Mouse (Mus musculus): ENCODE measurements around the gene Gm5538. TPM values are rescaled to one million over a fixed set of nuclear protein-coding genes. Genes with fewer than 3 reads are reported as not detected.

Gene Gm5538
- not detected in 2 replicates for polyA plus RNA-seq (2014; fragmentation: Nextera tagmentation; extraction: Ambion mirVana)

GRCm38 (mm10) chr3:59729490-59729889 is at the start of gene Gm5538:
TSS of gene Gm5538 (plus strand) at chr3:59729790.
- Histone ChIP-seq H3K36me3 (ENCODE audit: control insufficient read depth, insufficient read depth, low read length) (no peaks in the 10 kb centered on the region), H3K9me3 (ENCODE audit: control insufficient read depth, low read length) (no peaks in the 10 kb centered on the region), H3K4me3 (ENCODE audit: low read length) (no peak within 1 kb of the TSS), H3K27ac (ENCODE audit: low read depth, low read length) (no peak within 1 kb of the TSS), H3K27me3 (ENCODE audit: control insufficient read depth, insufficient read depth, low read length) (no peaks in the 10 kb centered on the region), H3K4me2 (replicated peaks; ENCODE audit: low read depth, low read length) (no peak within 1 kb of the TSS), H3K4me1 (ENCODE audit: control insufficient read depth, insufficient read depth, low read length) (no peaks in the 10 kb centered on the region), H3K9ac (ENCODE audit: low read depth, low read length) (no peak within 1 kb of the TSS)
- whole genome bisulfite sequencing: 98% methylated on average over 2 of the region's 2 CpGs
- no peak for ATAC-seq (ENCODE audit: low FRiP score, low TSS enrichment)

GRCm38 (mm10) chr3:59697391-59697790 is 32.2 kb upstream of the Gm5538 start:
- no peak overlapping the region for H3K4me3 ChIP-seq (ENCODE audit: low read length)
- H3K4me1 ChIP-seq (ENCODE audit: control insufficient read depth, insufficient read depth, low read length): no peaks in the 10 kb centered on the region
- ATAC-seq (ENCODE audit: low FRiP score, low TSS enrichment): no peak
- no peaks in the 10 kb centered on the region for H3K27me3 ChIP-seq (ENCODE audit: control insufficient read depth, insufficient read depth, low read length)
- H3K27ac ChIP-seq (ENCODE audit: low read depth, low read length): no peak overlapping the region
- no peak overlapping the region for H3K9ac ChIP-seq (ENCODE audit: low read depth, low read length)
- H3K36me3 ChIP-seq (ENCODE audit: control insufficient read depth, insufficient read depth, low read length): no peaks in the 10 kb centered on the region
- no peaks in the 10 kb centered on the region for H3K9me3 ChIP-seq (ENCODE audit: control insufficient read depth, low read length)
- no peak overlapping the region for H3K4me2 ChIP-seq (replicated peaks; ENCODE audit: low read depth, low read length)
- whole genome bisulfite sequencing: 89% methylated on average over 3 of the region's 3 CpGs

DNA sequence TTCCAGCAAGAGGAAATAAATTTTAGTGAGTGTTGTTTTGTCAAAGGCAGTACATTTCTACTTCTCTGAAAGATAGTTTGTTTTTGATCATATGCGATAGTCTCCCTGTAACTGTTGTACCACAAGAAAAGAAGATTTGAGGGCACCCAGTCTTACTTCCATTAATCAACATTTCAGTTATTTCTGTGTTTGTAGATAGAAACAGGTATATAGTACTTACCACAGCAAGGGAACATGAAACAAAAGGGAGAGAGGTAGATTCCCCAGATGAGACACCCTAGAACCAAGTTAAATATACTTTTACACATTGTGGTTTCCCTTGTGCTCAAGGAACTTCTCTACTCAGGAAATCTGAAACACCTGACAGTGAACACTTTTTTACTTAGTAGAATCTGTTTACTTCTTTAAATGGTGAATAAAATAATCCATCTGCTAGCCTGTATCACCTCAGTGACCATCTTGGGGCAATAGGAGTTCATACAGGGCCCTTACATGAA is 26.9 kb upstream of the Gm5538 start:
- no peaks in the 10 kb centered on the region for H3K9me3 ChIP-seq (ENCODE audit: control insufficient read depth, low read length)
- no peak overlapping the region for H3K4me3 ChIP-seq (ENCODE audit: low read length)
- no peak for ATAC-seq (ENCODE audit: low FRiP score, low TSS enrichment)
- 97% methylated on average over 1 of the region's 1 CpGs for WGBS
- H3K4me1 ChIP-seq (ENCODE audit: control insufficient read depth, insufficient read depth, low read length): no peaks in the 10 kb centered on the region
- no peak overlapping the region for H3K9ac ChIP-seq (ENCODE audit: low read depth, low read length)
- H3K27me3 ChIP-seq (ENCODE audit: control insufficient read depth, insufficient read depth, low read length): no peaks in the 10 kb centered on the region
- no peaks in the 10 kb centered on the region for H3K36me3 ChIP-seq (ENCODE audit: control insufficient read depth, insufficient read depth, low read length)
- no peak overlapping the region for H3K4me2 ChIP-seq (replicated peaks; ENCODE audit: low read depth, low read length)
- no peak overlapping the region for H3K27ac ChIP-seq (ENCODE audit: low read depth, low read length)

DNA sequence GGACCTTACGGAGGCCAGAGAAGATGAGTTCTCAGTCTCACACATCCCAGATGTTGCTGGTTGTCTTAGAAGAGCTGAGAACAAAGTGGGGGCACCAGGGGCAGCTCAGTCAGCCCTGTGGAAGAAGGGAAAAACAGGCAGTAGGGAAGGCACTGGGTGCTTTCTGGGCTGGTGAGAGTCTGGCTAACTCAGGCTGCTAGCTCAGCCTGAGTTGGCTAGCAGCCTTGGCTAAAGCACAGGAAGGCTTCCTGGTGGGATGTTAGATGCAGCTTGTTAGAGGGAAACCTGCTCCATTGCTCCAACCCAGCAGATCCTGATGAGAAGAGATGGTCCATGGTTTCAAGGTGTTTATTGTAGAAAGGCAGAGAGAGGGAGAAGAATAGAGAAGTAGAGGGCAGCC is 10.3 kb downstream of the Gm5538 start:
- H3K4me2 ChIP-seq (replicated peaks; ENCODE audit: low read depth, low read length): no peak overlapping the region
- H3K27me3 ChIP-seq (ENCODE audit: control insufficient read depth, insufficient read depth, low read length): no peaks in the 10 kb centered on the region
- no peak overlapping the region for H3K27ac ChIP-seq (ENCODE audit: low read depth, low read length)
- H3K9ac ChIP-seq (ENCODE audit: low read depth, low read length): no peak overlapping the region
- no peak for ATAC-seq (ENCODE audit: low FRiP score, low TSS enrichment)
- no peak overlapping the region for H3K4me3 ChIP-seq (ENCODE audit: low read length)
- no peaks in the 10 kb centered on the region for H3K36me3 ChIP-seq (ENCODE audit: control insufficient read depth, insufficient read depth, low read length)
- WGBS: 85% methylated on average over 1 of the region's 1 CpGs
- no peaks in the 10 kb centered on the region for H3K9me3 ChIP-seq (ENCODE audit: control insufficient read depth, low read length)
- H3K4me1 ChIP-seq (ENCODE audit: control insufficient read depth, insufficient read depth, low read length): no peaks in the 10 kb centered on the region

GRCm38 (mm10) chr3:59744181-59744580 is 14.6 kb downstream of the Gm5538 start:
- no peak for ATAC-seq (ENCODE audit: low FRiP score, low TSS enrichment)
- 14% methylated on average over 2 of the region's 2 CpGs for WGBS
- H3K4me2 ChIP-seq (replicated peaks; ENCODE audit: low read depth, low read length): no peak overlapping the region
- H3K4me3 ChIP-seq (ENCODE audit: low read length): no peak overlapping the region
- H3K4me1 ChIP-seq (ENCODE audit: control insufficient read depth, insufficient read depth, low read length): no peaks in the 10 kb centered on the region
- no peak overlapping the region for H3K27ac ChIP-seq (ENCODE audit: low read depth, low read length)
- no peaks in the 10 kb centered on the region for H3K27me3 ChIP-seq (ENCODE audit: control insufficient read depth, insufficient read depth, low read length)
- H3K9ac ChIP-seq (ENCODE audit: low read depth, low read length): no peak overlapping the region
- H3K36me3 ChIP-seq (ENCODE audit: control insufficient read depth, insufficient read depth, low read length): no peaks in the 10 kb centered on the region
- H3K9me3 ChIP-seq (ENCODE audit: control insufficient read depth, low read length): no peaks in the 10 kb centered on the region

Other genes with a start within 250 kb of the Gm5538 start
- not detected in 2 replicates for gene Gm8298, start 131.3 kb downstream of the Gm5538 start, polyA plus RNA-seq (2014; fragmentation: Nextera tagmentation; extraction: Ambion mirVana)
- gene C130079G13Rik, start 195.4 kb downstream of the Gm5538 start, polyA plus RNA-seq (2014; fragmentation: Nextera tagmentation; extraction: Ambion mirVana): not detected in 2 replicates